Mouse (Mus musculus) monocyte, adult 2 months (primary cell): ENCODE data around the gene Ndufb10.
A peak's percentile ranks its signal among the peaks of the same experiment; 100 is the strongest.

Experiments
- DNase-seq, 2 experiments: peaks; one replicate each; pipeline ENCODE4 v3.0.0; 2022; ENCODE audit warnings: low spot score in 2 of 2, low read depth in 1 of 2

Gene Ndufb10

GRCm38 (mm10) chr17:24707801-24708425 lies 16.4 kb downstream of the Ndufb10 start:
- no peak for DNase-seq

- peak; percentile 70 to 88 for DNase-seq
Measured at GRCm38 (mm10) chr17:24706982-24707800, 17.1 kb downstream of the Ndufb10 start, which contains the start of gene Tbl3. TSS of gene Tbl3 (minus strand) at chr17:24707660.

- DNase-seq: no peak
Measured at GRCm38 (mm10) chr17:24705821-24706220, 18.5 kb downstream of the Ndufb10 start.

- no peak for DNase-seq
Measured at GRCm38 (mm10) chr17:24701251-24701650, 23.0 kb downstream of the Ndufb10 start.

GRCm38 (mm10) chr17:24699473-24699872 lies 24.8 kb downstream of the Ndufb10 start:
- no peak for DNase-seq

GRCm38 (mm10) chr17:24698715-24699114 lies 25.6 kb downstream of the Ndufb10 start:
- DNase-seq: no peak

- DNase-seq: no peak
Measured at GRCm38 (mm10) chr17:24697985-24698384, 26.3 kb downstream of the Ndufb10 start.

GRCm38 (mm10) chr17:24696011-24696697 lies 28.1 kb downstream of the Ndufb10 start, which contains the start of the genes Gfer and Noxo1:
TSS of gene Gfer (minus strand) at chr17:24696156.
TSS of gene Noxo1 (plus strand) at chr17:24696234.
- peak in 1 of 2 experiments; percentile 47 for DNase-seq

GRCm38 (mm10) chr17:24695326-24696010 lies 28.8 kb downstream of the Ndufb10 start:
- no peak for DNase-seq

GRCm38 (mm10) chr17:24692385-24692784 lies 31.9 kb downstream of the Ndufb10 start:
- no peak for DNase-seq

GRCm38 (mm10) chr17:24689251-24690081 lies 34.8 kb downstream of the Ndufb10 start, which contains the start of gene Syngr3:
TSS of gene Syngr3 (minus strand) at chr17:24689955.
- no peak for DNase-seq

- DNase-seq: no peak
Measured at GRCm38 (mm10) chr17:24687599-24687998, 36.7 kb downstream of the Ndufb10 start.

- peak in 1 of 2 experiments; percentile 38 for DNase-seq
Measured at GRCm38 (mm10) chr17:24687146-24687595, 37.1 kb downstream of the Ndufb10 start.

GRCm38 (mm10) chr17:24686514-24686913 lies 37.8 kb downstream of the Ndufb10 start:
- no peak for DNase-seq

- no peak for DNase-seq
Measured at GRCm38 (mm10) chr17:24677500-24678080, 46.7 kb downstream of the Ndufb10 start.

GRCm38 (mm10) chr17:24676877-24677276 lies 47.4 kb downstream of the Ndufb10 start:
- DNase-seq: no peak

GRCm38 (mm10) chr17:24676187-24676586 lies 48.1 kb downstream of the Ndufb10 start:
- peak in 1 of 2 experiments; percentile 64 for DNase-seq

GRCm38 (mm10) chr17:24674277-24674676 lies 50.0 kb downstream of the Ndufb10 start:
- no peak for DNase-seq

- DNase-seq: no peak
Measured at GRCm38 (mm10) chr17:24672141-24672540, 52.1 kb downstream of the Ndufb10 start.
